Mouse (Mus musculus) spleen, postnatal 10 days (tissue): ENCODE measurements at regions not wholly inside any gene's neighbourhood (a gene's known extent, or its start where the extent isn't known, plus 50 kb on each side); places are given as distances from the start of the nearest gene placed in this dataset.

Experiments used
- DNase-seq, 2 experiments: peaks; one replicate each; pipeline ENCODE4 v3.0.0; 2021 to 2022; ENCODE audit warnings: low spot score in 2 of 2

DNA sequence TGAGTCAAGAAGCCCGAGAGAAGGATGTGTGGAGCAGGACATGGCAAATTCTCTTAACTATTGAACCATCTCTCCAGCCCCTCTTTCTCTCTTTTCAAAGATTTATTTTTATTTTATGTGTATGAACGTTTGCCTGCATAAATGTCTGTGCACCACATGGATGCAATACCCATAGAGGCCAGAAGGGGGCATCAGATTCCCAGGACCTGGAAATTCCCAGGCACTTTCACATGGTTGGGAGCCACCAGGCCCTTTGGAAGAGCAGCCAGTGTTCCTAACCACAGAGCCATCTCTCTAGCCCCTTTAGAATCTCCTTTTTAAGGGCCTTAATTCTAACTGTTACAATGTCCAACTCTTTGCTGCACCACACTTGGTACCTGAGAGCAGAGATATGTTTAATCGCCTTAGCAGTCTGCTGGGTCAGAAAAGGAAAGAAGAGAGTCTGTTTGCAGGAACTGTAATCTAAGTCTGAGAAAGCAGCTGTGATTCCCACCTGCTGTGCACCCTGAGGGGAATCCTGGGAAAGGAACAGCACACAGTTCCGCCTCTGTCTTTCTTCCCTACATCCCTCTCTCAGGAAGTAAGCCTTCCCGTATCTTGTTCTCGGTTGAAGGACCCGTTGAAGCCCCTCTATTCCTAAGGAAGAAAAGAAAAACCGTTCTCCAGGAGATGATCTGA, 186.8 kb downstream of the Katnal1 start:
- no peak for DNase-seq

DNA sequence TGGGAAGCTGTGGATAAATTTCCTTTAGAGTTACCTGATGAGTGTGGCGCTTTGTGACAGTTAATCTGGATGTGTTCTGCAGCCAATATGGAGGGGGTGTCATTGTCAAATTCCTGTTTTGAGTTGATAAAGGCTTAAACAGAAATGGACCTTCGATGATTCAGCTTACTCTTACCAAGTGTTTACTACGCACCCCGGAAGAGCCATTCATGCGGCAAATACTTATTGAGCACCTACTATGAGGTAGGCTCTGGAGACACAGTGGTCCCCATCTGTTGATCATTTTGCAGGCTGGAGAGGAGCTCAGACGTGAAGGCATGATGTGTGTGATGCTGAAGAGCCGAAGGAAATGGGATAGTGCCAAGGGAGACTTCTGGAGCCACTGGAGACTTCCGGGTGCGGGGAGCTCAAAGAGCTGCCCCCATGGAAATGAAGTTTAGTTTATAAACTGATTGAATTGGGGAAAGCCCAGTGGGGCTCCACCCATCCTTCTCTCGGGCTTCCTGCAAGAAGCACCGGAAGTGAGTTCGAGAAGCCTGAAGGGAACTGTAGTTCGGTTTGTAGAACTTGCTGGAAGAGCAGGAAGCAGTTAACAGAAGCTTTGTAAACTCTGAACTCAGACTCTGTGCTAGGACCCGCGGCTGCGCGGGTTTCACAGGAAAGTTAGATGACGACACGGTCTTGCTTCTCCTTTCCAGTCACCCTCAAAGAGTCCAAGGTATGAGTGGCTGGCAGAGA, 187.7 kb downstream of the Katnal1 start:
- DNase-seq, result no peak

- no peak for DNase-seq
Observed at GRCm38 (mm10) chr5:148740366-148741266, 188.0 kb upstream of the Ubl3 start.

- DNase-seq, result no peak
Observed at GRCm38 (mm10) chr5:148739672-148740071, 187.1 kb upstream of the Ubl3 start.

DNA sequence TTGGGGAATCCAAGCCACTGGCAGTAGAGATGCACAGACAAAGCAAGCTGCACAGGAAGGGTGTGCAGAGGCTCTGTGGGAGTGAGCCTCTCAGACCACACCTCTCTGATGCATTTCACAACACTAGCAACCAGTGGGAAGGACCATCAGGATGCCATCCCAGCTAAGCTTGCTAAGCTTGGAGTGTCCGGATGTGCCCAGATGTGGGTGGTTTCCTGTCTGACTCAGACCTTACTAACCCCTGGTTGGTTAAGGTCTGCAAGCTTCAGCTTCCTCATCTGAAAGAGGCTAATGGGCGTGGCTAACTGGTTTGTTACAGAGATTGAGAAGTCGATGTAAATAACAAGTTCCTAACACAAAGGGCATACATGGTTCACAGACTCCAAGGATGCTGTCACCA, 186.6 kb upstream of the Ubl3 start:
- DNase-seq, result peak in 1 of 2 experiments; percentile 38

GRCm38 (mm10) chr5:148729541-148729940, 177.0 kb upstream of the Ubl3 start:
- no peak for DNase-seq

- no peak for DNase-seq
Observed at GRCm38 (mm10) chr5:148728492-148728891, 175.9 kb upstream of the Ubl3 start.

- no peak for DNase-seq
Observed at GRCm38 (mm10) chr5:148726442-148726841, 173.9 kb upstream of the Ubl3 start.

DNA sequence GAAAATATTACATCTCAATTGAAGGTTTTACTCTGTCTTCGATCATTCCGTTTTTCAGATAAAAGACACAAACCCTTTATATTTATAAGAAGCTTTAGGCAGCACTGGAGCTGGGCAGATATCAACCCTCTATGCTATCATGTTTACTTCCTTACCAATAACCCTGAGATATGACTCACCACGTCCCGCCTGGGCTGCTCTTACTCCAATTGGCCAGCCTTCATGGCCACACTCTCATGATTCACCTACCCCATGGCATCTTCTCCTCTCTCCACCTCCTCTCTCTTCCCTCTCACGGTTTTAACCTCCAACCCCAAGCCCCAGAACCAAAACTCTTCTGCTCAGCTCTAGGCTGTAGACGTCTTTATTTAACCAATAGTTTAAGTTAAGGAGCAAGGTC, 171.9 kb upstream of the Ubl3 start:
- DNase-seq, result no peak

DNA sequence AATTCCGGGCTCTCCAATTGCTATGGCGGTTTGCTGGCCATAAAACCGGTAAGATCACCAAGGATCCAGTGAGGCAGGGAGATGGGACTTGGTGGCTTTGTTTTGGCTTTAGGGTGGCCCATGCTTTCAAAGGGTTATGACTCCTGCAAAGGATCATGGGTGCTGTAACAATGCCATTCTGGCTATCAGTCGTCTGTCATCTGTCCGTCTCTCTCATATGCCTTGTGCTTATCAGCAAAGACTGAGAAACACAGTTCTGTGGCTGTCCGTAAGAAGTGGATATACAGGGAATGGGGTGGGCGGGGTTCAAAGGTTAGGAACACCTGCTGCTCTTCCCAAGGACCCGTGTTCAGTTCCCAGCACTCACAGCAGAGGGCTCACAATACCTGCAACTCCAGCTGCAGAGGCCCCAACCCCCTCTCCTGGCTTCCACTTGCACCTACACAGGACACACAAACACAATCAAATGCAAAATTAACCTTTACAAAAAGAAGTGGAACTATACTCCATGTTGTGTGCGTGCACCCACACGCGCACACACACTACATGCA, 171.2 kb upstream of the Ubl3 start:
- DNase-seq, result no peak

DNA sequence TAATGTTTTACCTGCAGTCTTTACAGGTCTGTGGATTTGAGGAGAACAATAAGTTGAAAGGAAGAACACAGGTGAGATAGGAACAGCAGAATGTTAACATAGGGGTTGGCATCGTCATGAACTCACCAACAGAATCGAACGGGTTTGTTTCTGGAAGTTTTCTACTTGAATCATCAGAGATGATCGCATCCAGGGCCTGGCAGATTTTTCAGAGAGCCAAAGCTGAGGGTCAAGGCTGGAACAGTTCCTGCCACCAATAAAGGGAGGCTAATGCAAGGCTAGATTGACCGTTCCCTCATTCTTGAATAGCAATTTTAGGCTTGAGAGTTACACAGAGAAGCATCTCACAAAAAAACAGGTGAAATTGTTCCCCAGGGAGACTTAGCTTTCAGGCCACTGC, 168.0 kb upstream of the Ubl3 start:
- no peak for DNase-seq

DNA sequence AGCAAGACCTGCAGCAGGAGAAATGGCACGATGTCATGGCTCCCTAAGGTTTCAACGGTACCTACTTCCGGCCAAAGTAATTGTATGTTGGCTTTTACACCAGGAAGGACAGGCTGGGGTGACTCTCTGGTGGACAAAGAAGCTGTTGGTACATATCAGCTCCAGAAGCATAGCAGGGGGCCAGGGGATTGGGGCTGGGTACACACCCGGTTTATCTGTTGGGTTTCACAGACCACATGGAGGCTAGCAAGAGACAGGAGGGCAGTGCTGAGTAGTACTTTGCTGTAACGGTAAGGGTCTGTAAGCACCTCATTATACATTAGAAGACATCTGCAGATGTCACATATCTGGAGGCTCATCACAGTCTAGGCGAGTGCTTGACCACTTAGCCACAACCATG, 164.0 kb upstream of the Ubl3 start:
- DNase-seq, result no peak

DNA sequence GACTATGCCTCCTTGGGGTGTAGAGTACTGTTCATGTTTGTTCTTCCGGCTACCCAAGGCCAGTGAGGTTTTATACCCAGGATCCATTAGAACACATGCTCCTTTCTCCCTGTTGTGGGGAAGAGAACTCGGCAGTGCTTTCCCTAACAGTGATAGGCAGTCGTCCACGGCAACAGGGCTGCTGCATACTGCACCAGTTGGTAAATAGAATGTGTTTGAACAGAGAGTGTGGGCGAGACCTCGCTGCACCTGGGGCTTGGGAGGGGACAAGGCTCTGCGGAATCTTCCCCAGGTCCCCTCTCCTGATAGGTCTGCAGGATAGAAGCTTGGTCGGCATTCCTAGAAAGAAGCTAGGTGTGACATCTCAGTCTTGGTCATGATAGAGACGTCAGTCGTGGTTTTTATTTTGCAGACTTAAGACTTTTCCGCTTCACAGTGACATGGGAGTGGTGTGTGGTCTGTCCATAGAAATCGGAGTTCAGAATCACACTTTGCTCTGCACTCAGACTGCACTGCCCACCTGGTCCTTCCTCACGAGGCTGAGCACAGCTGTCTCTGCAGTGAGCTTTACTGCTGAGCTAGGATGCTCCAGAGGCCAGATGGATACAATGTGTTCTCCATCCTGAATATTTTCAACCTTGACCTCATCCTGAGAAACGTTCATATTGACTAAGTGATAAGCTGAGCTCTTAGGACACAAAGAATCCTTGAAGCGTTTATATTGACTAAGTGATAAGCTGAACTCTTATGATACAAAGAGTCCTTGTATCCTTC, 162.8 kb upstream of the Ubl3 start:
- DNase-seq, result no peak

DNA sequence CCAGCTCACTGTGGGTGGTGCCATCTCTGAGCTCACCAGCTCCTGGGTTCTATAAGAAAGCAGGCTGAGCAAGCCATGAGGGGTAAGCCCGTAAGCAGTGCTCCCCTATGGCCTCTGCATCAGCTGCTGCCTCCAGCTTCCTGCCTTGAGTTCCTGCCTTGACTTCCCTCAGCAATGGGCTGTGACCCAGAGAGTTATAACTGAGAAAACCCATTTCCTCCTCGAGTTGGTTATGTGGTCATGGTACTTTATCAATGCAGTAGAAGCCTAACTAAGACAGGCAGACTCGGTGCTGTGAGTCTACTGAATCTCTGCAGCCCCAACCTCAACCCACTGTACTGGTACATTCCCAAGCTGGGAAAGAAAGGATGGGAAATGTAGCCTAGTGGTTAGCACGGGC, 162.2 kb upstream of the Ubl3 start:
- DNase-seq, result no peak

DNA sequence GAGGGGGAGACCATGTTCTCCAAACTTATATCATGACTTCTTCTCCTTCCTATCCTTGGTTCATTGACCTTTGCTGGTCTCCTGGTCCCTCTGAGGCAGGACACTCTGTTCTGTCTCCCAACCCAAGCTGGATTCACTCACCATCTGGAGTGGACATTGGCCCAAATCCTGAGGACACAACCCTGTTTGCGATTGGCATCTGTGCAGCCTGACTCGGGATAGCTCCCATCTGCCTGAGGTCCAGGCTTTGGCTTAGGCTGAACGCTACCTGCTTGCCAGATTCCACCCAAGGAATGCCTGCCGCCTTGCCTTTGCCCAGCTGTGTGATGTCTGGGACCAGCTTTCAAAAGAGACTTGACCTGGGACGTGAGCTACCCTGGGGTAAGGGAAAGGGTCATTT, 161.2 kb upstream of the Ubl3 start:
- DNase-seq, result no peak

GRCm38 (mm10) chr5:148713039-148713438, 160.4 kb upstream of the Ubl3 start:
- DNase-seq, result no peak

- DNase-seq, result no peak
Observed at GRCm38 (mm10) chr5:148711570-148711969, 159.0 kb upstream of the Ubl3 start.

- no peak for DNase-seq
Observed at GRCm38 (mm10) chr5:148709111-148709771, 156.7 kb upstream of the Ubl3 start.

GRCm38 (mm10) chr5:148708014-148708741, 155.6 kb upstream of the Ubl3 start:
- DNase-seq, result no peak

DNA sequence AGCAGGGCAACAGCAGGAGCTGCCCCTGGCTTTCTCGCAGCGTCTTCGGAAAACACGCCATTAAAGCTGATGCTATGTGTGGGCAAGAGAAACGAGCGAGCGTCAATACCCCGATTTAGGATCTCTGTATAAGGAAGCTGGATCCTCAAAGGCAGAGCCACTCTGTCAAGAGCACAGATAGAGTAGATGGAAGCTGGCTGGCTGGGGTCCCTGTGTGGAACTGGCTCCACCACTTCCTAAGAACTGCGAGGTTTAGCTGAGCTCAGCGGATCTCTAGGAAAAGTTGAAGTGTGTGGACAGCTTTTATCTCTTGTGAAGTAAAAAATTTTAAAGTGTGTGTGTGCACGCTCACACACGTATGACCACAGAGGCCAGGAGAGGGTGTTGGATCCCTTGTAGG, 154.7 kb upstream of the Ubl3 start:
- no peak for DNase-seq
